Mouse (Mus musculus): ENCODE results near the gene Tldc2. TPM values are rescaled to one million over a fixed set of nuclear protein-coding genes. Genes with fewer than 3 reads are reported as not detected.
A peak's percentile ranks its signal among the peaks of the same experiment; 100 is the strongest.

Gene Tldc2
- polyA plus RNA-seq, 1 experiment from 2014 or later: not detected

GRCm38 (mm10) chr2:157073378-157074052, 13.3 kb upstream of the Tldc2 start:
- H3K36me3 ChIP-seq (ENCODE audit: control insufficient read depth, insufficient read depth, low read length): no peaks in the 10 kb centered on the region
- H3K27me3 ChIP-seq (ENCODE audit: control insufficient read depth, insufficient read depth, low read length): no peaks in the 10 kb centered on the region
- H3K4me1 ChIP-seq (replicated peaks; ENCODE audit: control insufficient read depth, insufficient read depth, low read length): peaks cover 25% of the 10 kb centered on the region
- no peak for DNase-seq (ENCODE audit: low spot score)
- ATAC-seq (ENCODE audit: low FRiP score): no peak
- H3K4me2 ChIP-seq (replicated peaks; ENCODE audit: low read depth, low read length): no peak overlapping the region
- H3K27ac ChIP-seq (ENCODE audit: low read depth, low read length): no peak overlapping the region
- H3K9ac ChIP-seq (ENCODE audit: low read depth, low read length): no peak overlapping the region
- 83% methylated on average over 9 of the region's 9 CpGs for WGBS
- no peaks in the 10 kb centered on the region for H3K9me3 ChIP-seq (ENCODE audit: control insufficient read depth, low read length)
- no peak overlapping the region for H3K4me3 ChIP-seq (ENCODE audit: low read depth, low read length)

- H3K36me3 ChIP-seq (ENCODE audit: control insufficient read depth, insufficient read depth, low read length): no peaks in the 10 kb centered on the region
- H3K4me3 ChIP-seq (ENCODE audit: low read depth, low read length): no peak overlapping the region
- ATAC-seq (ENCODE audit: low FRiP score) (no peak), DNase-seq (ENCODE audit: low spot score) (no peak)
- H3K9me3 ChIP-seq (ENCODE audit: control insufficient read depth, low read length): no peaks in the 10 kb centered on the region
- H3K9ac ChIP-seq (ENCODE audit: low read depth, low read length): no peak overlapping the region
- peaks cover 22% of the 10 kb centered on the region for H3K4me1 ChIP-seq (replicated peaks; ENCODE audit: control insufficient read depth, insufficient read depth, low read length)
- H3K4me2 ChIP-seq (replicated peaks; ENCODE audit: low read depth, low read length): no peak overlapping the region
- H3K27me3 ChIP-seq (ENCODE audit: control insufficient read depth, insufficient read depth, low read length): no peaks in the 10 kb centered on the region
- H3K27ac ChIP-seq (ENCODE audit: low read depth, low read length): no peak overlapping the region
- 85% methylated on average over 9 of the region's 9 CpGs for WGBS
Measured at GRCm38 (mm10) chr2:157074186-157074724, 12.6 kb upstream of the Tldc2 start.

GRCm38 (mm10) chr2:157074772-157075171, 12.1 kb upstream of the Tldc2 start:
- Histone ChIP-seq H3K27ac (ENCODE audit: low read depth, low read length) (no peak overlapping the region; the same call in 1 of the 2 replicates), H3K9me3 (ENCODE audit: control insufficient read depth, low read length) (no peaks in the 10 kb centered on the region), H3K36me3 (ENCODE audit: control insufficient read depth, insufficient read depth, low read length) (no peaks in the 10 kb centered on the region), H3K4me2 (replicated peaks; ENCODE audit: low read depth, low read length) (no peak overlapping the region), H3K27me3 (ENCODE audit: control insufficient read depth, insufficient read depth, low read length) (no peaks in the 10 kb centered on the region), H3K4me1 (replicated peaks; ENCODE audit: control insufficient read depth, insufficient read depth, low read length) (peaks cover 21% of the 10 kb centered on the region), H3K4me3 (ENCODE audit: low read depth, low read length) (no peak overlapping the region), H3K9ac (ENCODE audit: low read depth, low read length) (no peak overlapping the region)
- 86% methylated on average over 5 of the region's 5 CpGs for WGBS
- no peak for DNase-seq (ENCODE audit: low spot score)
- ATAC-seq (ENCODE audit: low FRiP score): no peak

GRCm38 (mm10) chr2:157075226-157075625, 11.6 kb upstream of the Tldc2 start:
- DNase-seq (ENCODE audit: low spot score) (no peak), ATAC-seq (ENCODE audit: low FRiP score) (no peak)
- Histone ChIP-seq H3K9me3 (ENCODE audit: control insufficient read depth, low read length) (no peaks in the 10 kb centered on the region), H3K9ac (ENCODE audit: low read depth, low read length) (peak overlapping the region; percentile 3; the same call in 1 of the 2 replicates), H3K4me3 (ENCODE audit: low read depth, low read length) (no peak overlapping the region), H3K4me2 (replicated peaks; ENCODE audit: low read depth, low read length) (peak overlapping the region; percentile 89), H3K27me3 (ENCODE audit: control insufficient read depth, insufficient read depth, low read length) (no peaks in the 10 kb centered on the region), H3K36me3 (ENCODE audit: control insufficient read depth, insufficient read depth, low read length) (no peaks in the 10 kb centered on the region), H3K27ac (ENCODE audit: low read depth, low read length) (no peak overlapping the region), H3K4me1 (replicated peaks; ENCODE audit: control insufficient read depth, insufficient read depth, low read length) (peaks cover 21% of the 10 kb centered on the region)
- WGBS: 89% methylated on average over 3 of the region's 3 CpGs

GRCm38 (mm10) chr2:157075685-157076084, 11.2 kb upstream of the Tldc2 start:
- Histone ChIP-seq H3K9ac (ENCODE audit: low read depth, low read length) (peak overlapping the region; percentile 3; the same call in 1 of the 2 replicates), H3K36me3 (ENCODE audit: control insufficient read depth, insufficient read depth, low read length) (no peaks in the 10 kb centered on the region), H3K9me3 (ENCODE audit: control insufficient read depth, low read length) (no peaks in the 10 kb centered on the region), H3K27ac (ENCODE audit: low read depth, low read length) (no peak overlapping the region), H3K4me2 (replicated peaks; ENCODE audit: low read depth, low read length) (peak overlapping the region; percentile 89), H3K4me3 (ENCODE audit: low read depth, low read length) (peak overlapping the region; percentile 97), H3K27me3 (ENCODE audit: control insufficient read depth, insufficient read depth, low read length) (no peaks in the 10 kb centered on the region), H3K4me1 (replicated peaks; ENCODE audit: control insufficient read depth, insufficient read depth, low read length) (peaks cover 21% of the 10 kb centered on the region)
- DNase-seq (ENCODE audit: low spot score): no peak
- ATAC-seq (ENCODE audit: low FRiP score): no peak
- 64% methylated on average over 3 of the region's 3 CpGs for WGBS

GRCm38 (mm10) chr2:157076585-157076984, 10.3 kb upstream of the Tldc2 start:
- Histone ChIP-seq H3K4me2 (replicated peaks; ENCODE audit: low read depth, low read length) (peak overlapping the region; percentile 89), H3K9ac (ENCODE audit: low read depth, low read length) (no peak overlapping the region), H3K27ac (ENCODE audit: low read depth, low read length) (no peak overlapping the region), H3K27me3 (ENCODE audit: control insufficient read depth, insufficient read depth, low read length) (no peaks in the 10 kb centered on the region), H3K36me3 (ENCODE audit: control insufficient read depth, insufficient read depth, low read length) (no peaks in the 10 kb centered on the region), H3K4me1 (replicated peaks; ENCODE audit: control insufficient read depth, insufficient read depth, low read length) (peaks cover 19% of the 10 kb centered on the region), H3K4me3 (ENCODE audit: low read depth, low read length) (peak overlapping the region; percentile 97), H3K9me3 (ENCODE audit: control insufficient read depth, low read length) (no peaks in the 10 kb centered on the region)
- ATAC-seq (ENCODE audit: low FRiP score) (no peak), DNase-seq (ENCODE audit: low spot score) (no peak)
- 86% methylated on average over 7 of the region's 7 CpGs for WGBS

GRCm38 (mm10) chr2:157077160-157077559, 9.7 kb upstream of the Tldc2 start:
- peak overlapping the region; percentile 99 for H3K9ac ChIP-seq (ENCODE audit: low read depth, low read length)
- DNase-seq (ENCODE audit: low spot score): no peak
- no peak overlapping the region for H3K27ac ChIP-seq (ENCODE audit: low read depth, low read length)
- no peaks in the 10 kb centered on the region for H3K27me3 ChIP-seq (ENCODE audit: control insufficient read depth, insufficient read depth, low read length)
- WGBS: 25% methylated on average over 5 of the region's 5 CpGs
- peaks cover 17% of the 10 kb centered on the region for H3K4me1 ChIP-seq (replicated peaks; ENCODE audit: control insufficient read depth, insufficient read depth, low read length)
- peak overlapping the region; percentile 89 for H3K4me2 ChIP-seq (replicated peaks; ENCODE audit: low read depth, low read length)
- H3K4me3 ChIP-seq (ENCODE audit: low read depth, low read length): peak overlapping the region; percentile 97
- H3K36me3 ChIP-seq (ENCODE audit: control insufficient read depth, insufficient read depth, low read length): no peaks in the 10 kb centered on the region
- no peaks in the 10 kb centered on the region for H3K9me3 ChIP-seq (ENCODE audit: control insufficient read depth, low read length)
- ATAC-seq (ENCODE audit: low FRiP score): no peak

- no peaks in the 10 kb centered on the region for H3K27me3 ChIP-seq (ENCODE audit: control insufficient read depth, insufficient read depth, low read length)
- DNase-seq (ENCODE audit: low spot score) (peak; percentile 70), ATAC-seq (ENCODE audit: low FRiP score) (no peak)
Measured at GRCm38 (mm10) chr2:157077641-157078058, 9.2 kb upstream of the Tldc2 start.

More at GRCm38 (mm10) chr2:157077641-157078058, 9.2 kb upstream of the Tldc2 start:
- under 1% methylated on average over 15 of the region's 15 CpGs for WGBS
- Histone ChIP-seq H3K36me3 (ENCODE audit: control insufficient read depth, insufficient read depth, low read length) (no peaks in the 10 kb centered on the region), H3K4me1 (replicated peaks; ENCODE audit: control insufficient read depth, insufficient read depth, low read length) (peaks cover 17% of the 10 kb centered on the region), H3K4me3 (ENCODE audit: low read depth, low read length) (peak overlapping the region; percentile 97), H3K9me3 (ENCODE audit: control insufficient read depth, low read length) (no peaks in the 10 kb centered on the region), H3K27ac (ENCODE audit: low read depth, low read length) (0 out of 2 replicates have a peak overlapping the region, but pooled peaks have one; percentile 31), H3K4me2 (replicated peaks; ENCODE audit: low read depth, low read length) (peak overlapping the region; percentile 89), H3K9ac (ENCODE audit: low read depth, low read length) (peak overlapping the region; percentile 99)

Data from hindbrain, embryonic 11.5 days (tissue).